Mouse (Mus musculus): Measurements from ENCODE around the gene Kctd18.

- TF ChIP-seq CTCF (IDR thresholded peaks at IDR 0.05; ENCODE audit: low read depth, low read length) (no peak), POLR2A (IDR thresholded peaks at IDR 0.05; ENCODE audit: insufficient read depth, low read length) (no peak)
These were observed 36.8 kb upstream of the Kctd18 start for GRCm38 (mm10) chr1:58055598-58055997.
